In the genomic region with DNA sequence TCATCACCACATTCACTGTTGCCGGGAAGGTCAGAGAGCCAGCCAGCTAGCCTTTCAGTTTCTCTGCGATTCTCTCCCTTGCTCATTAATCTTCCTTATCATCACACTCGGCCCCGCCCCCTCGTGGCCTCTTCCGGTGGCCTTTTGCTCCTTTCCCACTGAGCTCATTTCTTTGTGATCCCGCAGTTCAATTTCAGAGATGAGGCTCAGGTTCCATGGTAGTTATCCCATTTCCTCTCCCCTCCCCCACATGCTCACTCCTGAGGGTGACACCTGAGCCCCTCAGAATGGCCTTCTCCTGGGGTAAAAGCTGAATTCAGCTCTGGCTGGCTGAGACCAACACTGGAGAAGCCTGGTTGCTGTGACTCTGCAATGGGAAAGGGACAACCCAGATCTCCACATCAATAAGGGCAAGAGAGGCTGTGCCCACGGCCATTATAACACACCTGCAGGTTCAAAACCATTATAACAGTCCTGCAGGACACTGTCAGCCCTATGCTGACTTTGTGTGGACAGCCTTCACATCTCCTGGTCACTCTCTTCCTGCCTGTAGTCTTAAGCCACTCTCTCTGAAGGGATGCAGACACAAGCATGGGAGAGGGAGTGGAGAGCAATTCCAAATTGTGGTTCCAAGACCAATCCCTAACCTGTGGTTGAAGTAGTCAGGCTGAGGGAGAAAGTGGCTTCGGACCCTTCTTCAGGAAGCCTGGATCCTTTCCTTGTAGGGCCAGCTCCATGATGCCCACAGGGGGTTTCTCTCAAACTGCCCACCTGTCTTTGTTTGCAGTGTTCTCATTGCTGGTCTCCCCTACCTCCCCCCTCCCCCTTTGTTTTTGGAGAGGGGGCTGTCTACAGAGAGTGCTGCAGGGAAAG, we compare ENCODE assay signal across 8 mouse cellular contexts. TPM values are rescaled to one million over a fixed set of nuclear protein-coding genes. Genes with fewer than 3 reads are reported as not detected.
DNase-seq lines count a peak whose midpoint lies in the region; ATAC-seq and TF ChIP-seq lines count a peak whose summit lies in the region.

No protein-coding gene starts in this region.

- no peak overlapping the region for H3K4me2 ChIP-seq in lung, embryonic 15.5 days
- peak overlapping the region; percentile 46 for H3K4me2 ChIP-seq in kidney, embryonic 16.5 days (replicated peaks; ENCODE audit: low read depth, low read length)
- peak overlapping the region; percentile 43 for H3K4me2 ChIP-seq in midbrain, embryonic 14.5 days (ENCODE audit: low read length)

- intact Hi-C loops in left cerebral cortex, postnatal 4 days (cut with DNase I) = no loop called here

- TF ChIP-seq CTCF in lung, adult 2 months (IDR thresholded peaks at IDR 0.05; ENCODE audit: insufficient read depth, low read length) = no peak
- no peak for TF ChIP-seq CTCF in layer of hippocampus, adult 2 months (conservative IDR thresholded peaks at IDR 0.05)

- DNase-seq in lung, adult 2 months = no peak
- peak; percentile 53 for DNase-seq in forebrain, embryonic 10.5 days (ENCODE audit: extremely low spot score, low spot score)
- DNase-seq in midbrain, embryonic 14.5 days = peak; percentile 60
- DNase-seq in left cerebral cortex, postnatal 4 days = no peak
- DNase-seq in right cerebral cortex, postnatal 14 days = no peak
- no peak for DNase-seq in layer of hippocampus, adult 2 months (ENCODE audit: low spot score in 2 of 2)

- H3K27ac ChIP-seq in lung, embryonic 15.5 days = 0 out of 2 replicates have a peak overlapping the region, but pooled peaks have one; percentile 18
- H3K27ac ChIP-seq in forebrain, embryonic 10.5 days = peak overlapping the region; percentile 91
- peak overlapping the region; percentile 77 for H3K27ac ChIP-seq in kidney, embryonic 16.5 days (ENCODE audit: low read length)
- peak overlapping the region; percentile 84 for H3K27ac ChIP-seq in midbrain, embryonic 14.5 days (replicated peaks; ENCODE audit: low read depth, low read length)
- H3K27ac ChIP-seq in layer of hippocampus, adult 2 months = no peak overlapping the region

- TF ChIP-seq POLR2A in lung, adult 2 months (IDR thresholded peaks at IDR 0.05; ENCODE audit: borderline replicate concordance, extremely low read depth, low read depth, low read length) = no peak

- no peaks in the 10 kb centered on the region for H3K36me3 ChIP-seq in lung, embryonic 15.5 days
- peaks cover 7% of the 10 kb centered on the region for H3K36me3 ChIP-seq in forebrain, embryonic 10.5 days (replicated peaks)
- H3K36me3 ChIP-seq in kidney, embryonic 16.5 days (ENCODE audit: insufficient read depth, low read length) = peaks cover 3% of the 10 kb centered on the region; the same call in 1 of the 2 replicates
- H3K36me3 ChIP-seq in midbrain, embryonic 14.5 days (ENCODE audit: control insufficient read depth, insufficient read depth, low read length) = no peaks in the 10 kb centered on the region

- H3K4me3 ChIP-seq in lung, embryonic 15.5 days = no peak overlapping the region
- H3K4me3 ChIP-seq in lung, adult 2 months (replicated peaks; ENCODE audit: extremely low read depth, low read depth, low read length) = no peak overlapping the region
- peak overlapping the region; percentile 48 for H3K4me3 ChIP-seq in forebrain, embryonic 10.5 days
- no peak overlapping the region for H3K4me3 ChIP-seq in kidney, embryonic 16.5 days (ENCODE audit: low read length)
- no peak overlapping the region for H3K4me3 ChIP-seq in midbrain, embryonic 14.5 days (replicated peaks; ENCODE audit: low read depth, low read length)
- H3K4me3 ChIP-seq in layer of hippocampus, adult 2 months = no peak overlapping the region

- WGBS in lung, embryonic 15.5 days = 7% methylated on average over 9 of the region's 9 CpGs
- 21% methylated on average over 9 of the region's 9 CpGs for WGBS in lung, adult 2 months
- 1% methylated on average over 9 of the region's 9 CpGs for WGBS in forebrain, embryonic 10.5 days
- 1% methylated on average over 9 of the region's 9 CpGs for WGBS in kidney, embryonic 16.5 days
- WGBS in midbrain, embryonic 14.5 days = 5% methylated on average over 9 of the region's 9 CpGs

- no peak overlapping the region for H3K9ac ChIP-seq in lung, embryonic 15.5 days
- H3K9ac ChIP-seq in kidney, embryonic 16.5 days (replicated peaks; ENCODE audit: low read length) = peak overlapping the region; percentile 13; the same call in 1 of the 2 replicates
- peak overlapping the region; percentile 6; the same call in 1 of the 2 replicates for H3K9ac ChIP-seq in midbrain, embryonic 14.5 days (replicated peaks; ENCODE audit: low read length)

- H3K4me1 ChIP-seq in lung, embryonic 15.5 days = peaks cover 47% of the 10 kb centered on the region
- H3K4me1 ChIP-seq in lung, adult 2 months (ENCODE audit: control insufficient read depth, insufficient read depth, low read length) = peaks cover 6% of the 10 kb centered on the region
- H3K4me1 ChIP-seq in forebrain, embryonic 10.5 days = peaks cover 62% of the 10 kb centered on the region
- peaks cover 42% of the 10 kb centered on the region for H3K4me1 ChIP-seq in kidney, embryonic 16.5 days (ENCODE audit: insufficient read depth, low read length)
- peaks cover 29% of the 10 kb centered on the region for H3K4me1 ChIP-seq in midbrain, embryonic 14.5 days (ENCODE audit: control insufficient read depth, insufficient read depth, low read length)

- no peak for ATAC-seq in lung, embryonic 15.5 days (ENCODE audit: borderline replicate concordance, extremely low read depth, low FRiP score, low TSS enrichment)
- peak; percentile 28 for ATAC-seq in kidney, embryonic 16.5 days (ENCODE audit: low FRiP score, low TSS enrichment)
- no peak for ATAC-seq in midbrain, embryonic 14.5 days (ENCODE audit: low FRiP score, low TSS enrichment)

- H3K9me3 ChIP-seq in lung, embryonic 15.5 days = no peaks in the 10 kb centered on the region
- no peaks in the 10 kb centered on the region for H3K9me3 ChIP-seq in forebrain, embryonic 10.5 days
- H3K9me3 ChIP-seq in kidney, embryonic 16.5 days (ENCODE audit: low read length) = no peaks in the 10 kb centered on the region
- no peaks in the 10 kb centered on the region for H3K9me3 ChIP-seq in midbrain, embryonic 14.5 days (ENCODE audit: control insufficient read depth, low read length)

- no peaks in the 10 kb centered on the region for H3K27me3 ChIP-seq in lung, embryonic 15.5 days
- H3K27me3 ChIP-seq in forebrain, embryonic 10.5 days (ENCODE audit: poor library complexity, severe bottlenecking) = no peaks in the 10 kb centered on the region
- no peaks in the 10 kb centered on the region for H3K27me3 ChIP-seq in kidney, embryonic 16.5 days (ENCODE audit: insufficient read depth, low read length)
- no peaks in the 10 kb centered on the region for H3K27me3 ChIP-seq in midbrain, embryonic 14.5 days (ENCODE audit: control insufficient read depth, insufficient read depth, low read length)

RNA-seq across cellular contexts. Expression of gene Lrrc75a, which starts 18.7 kb away (rescaled TPM):
- 12.6 and 13.0 TPM in 2 replicates for polyA plus RNA-seq in lung, embryonic 15.5 days (2015; fragmentation: Nextera tagmentation; extraction: Ambion mirVana)
- polyA plus RNA-seq in lung, adult 2 months (2012; rRNA removed) = 25.8 and 29.0 TPM in 2 replicates
- 9.1 and 10.0 TPM in 2 replicates for polyA plus RNA-seq in forebrain, embryonic 10.5 days (2016; fragmentation: Nextera tagmentation; extraction: Ambion mirVana)
- 13.8 and 15.6 TPM in 2 replicates for polyA plus RNA-seq in kidney, embryonic 16.5 days (2015; fragmentation: Nextera tagmentation; extraction: Ambion mirVana)
- polyA plus RNA-seq in midbrain, embryonic 14.5 days (2014; fragmentation: Nextera tagmentation; extraction: Ambion mirVana) = 11.1 and 13.1 TPM in 2 replicates
- 10 to 100 TPM; 14.4 to 16.7 TPM for total RNA-seq in left cerebral cortex, postnatal 4 days (2021)
- 1 to 10 TPM; 7.3 to 7.6 TPM for total RNA-seq in layer of hippocampus, adult 2 months (2021)

RNA-seq across cellular contexts. Expression of gene Mmgt2, which starts 18.9 kb away (rescaled TPM):
- 40.9 and 42.1 TPM in 2 replicates for polyA plus RNA-seq in lung, embryonic 15.5 days (2015; fragmentation: Nextera tagmentation; extraction: Ambion mirVana)
- 38.6 and 38.8 TPM in 2 replicates for polyA plus RNA-seq in lung, adult 2 months (2012; rRNA removed)
- polyA plus RNA-seq in forebrain, embryonic 10.5 days (2016; fragmentation: Nextera tagmentation; extraction: Ambion mirVana) = 38.6 and 39.0 TPM in 2 replicates
- polyA plus RNA-seq in kidney, embryonic 16.5 days (2015; fragmentation: Nextera tagmentation; extraction: Ambion mirVana) = 66.2 and 68.1 TPM in 2 replicates
- 21.6 TPM in 2 replicates for polyA plus RNA-seq in midbrain, embryonic 14.5 days (2014; fragmentation: Nextera tagmentation; extraction: Ambion mirVana)
- total RNA-seq in left cerebral cortex, postnatal 4 days (2021) = 10 to 100 TPM; 18.1 to 19.6 TPM
- 10 to 100 TPM; 15.8 to 16.5 TPM for total RNA-seq in layer of hippocampus, adult 2 months (2021)

RNA-seq across cellular contexts. Expression of gene Trpv2, which starts 55.3 kb away (rescaled TPM):
- 4.6 and 5.5 TPM in 2 replicates for polyA plus RNA-seq in lung, embryonic 15.5 days (2015; fragmentation: Nextera tagmentation; extraction: Ambion mirVana)
- 19.6 and 21.8 TPM in 2 replicates for polyA plus RNA-seq in lung, adult 2 months (2012; rRNA removed)
- polyA plus RNA-seq in forebrain, embryonic 10.5 days (2016; fragmentation: Nextera tagmentation; extraction: Ambion mirVana) = 2.1 and 2.5 TPM in 2 replicates
- polyA plus RNA-seq in kidney, embryonic 16.5 days (2015; fragmentation: Nextera tagmentation; extraction: Ambion mirVana) = 4.6 and 6.6 TPM in 2 replicates
- polyA plus RNA-seq in midbrain, embryonic 14.5 days (2014; fragmentation: Nextera tagmentation; extraction: Ambion mirVana) = 26.4 and 28.0 TPM in 2 replicates
- 10 to 100 TPM; 36.9 to 40.4 TPM for total RNA-seq in left cerebral cortex, postnatal 4 days (2021)
- 10 to 100 TPM; 12.8 to 14.0 TPM for total RNA-seq in layer of hippocampus, adult 2 months (2021)

Comparison
In these comparisons a context has a peak if more than half of its experiments do, and no peak if none do; other contexts are left out.
1. DNase-seq: peak in forebrain, embryonic 10.5 days (single experiment) and midbrain, embryonic 14.5 days (single experiment); none in lung, adult 2 months (single experiment), left cerebral cortex, postnatal 4 days (single experiment), right cerebral cortex, postnatal 14 days (single experiment) and layer of hippocampus, adult 2 months (0 of 2).